Mouse (Mus musculus) limb, embryonic 14.5 days (tissue): ENCODE data around the gene Kcnip1. TPM values are rescaled to one million over a fixed set of nuclear protein-coding genes. Genes with fewer than 3 reads are reported as not detected.

Experiments
- ATAC-seq: fragments of 200-750 bp; cut with Nextera tagmentation; 2 replicates; pipeline ENCODE4 v1.8.0; 2017; ENCODE audit warnings: low read depth, moderate number of reproducible peaks, moderate TSS enrichment; ENCODE audit not compliant: low FRiP score
- DNase-seq: peaks from one replicate; pipeline ENCODE4 v3.0.0-alpha.2; 2015; ENCODE audit warnings: low spot score
- H3K27ac ChIP-seq: fragments of 300-500 bp; sonication (generic); replicated peaks from 2 replicates; pipeline ENCODE4 v1.5.1; 2014; ENCODE audit warnings: low read depth, mild to moderate bottlenecking, low read length, moderate library complexity, mixed read lengths
- H3K27me3 ChIP-seq: fragments of 300-500 bp; sonication (generic); 2 replicates; pipeline ENCODE4 v1.6.1; 2014; ENCODE audit warnings: low read length, mixed read lengths; ENCODE audit not compliant: control insufficient read depth, insufficient read depth
- H3K36me3 ChIP-seq: fragments of 300-500 bp; sonication (generic); 2 replicates; pipeline ENCODE4 v1.6.1; 2014; ENCODE audit warnings: mild to moderate bottlenecking, low read length, moderate library complexity, mixed read lengths; ENCODE audit not compliant: control insufficient read depth, insufficient read depth
- H3K4me1 ChIP-seq: fragments of 300-500 bp; sonication (generic); 2 replicates; pipeline ENCODE4 v1.6.1; 2014; ENCODE audit warnings: antibody characterized with exemption, low read length, mixed read lengths; ENCODE audit not compliant: control insufficient read depth, insufficient read depth
- H3K4me2 ChIP-seq: fragments of 300-500 bp; sonication (generic); replicated peaks from 2 replicates; pipeline ENCODE4 v1.6.1; 2014; ENCODE audit warnings: low read depth, mild to moderate bottlenecking, low read length, moderate library complexity; ENCODE audit not compliant: severe bottlenecking
- H3K4me3 ChIP-seq: fragments of 300-500 bp; sonication (generic); replicated peaks from 2 replicates; pipeline ENCODE4 v1.5.1; 2014; ENCODE audit warnings: low read length
- H3K9ac ChIP-seq: fragments of 300-500 bp; sonication (generic); 2 replicates; pipeline ENCODE4 v1.6.1; 2014; ENCODE audit warnings: mild to moderate bottlenecking, low read depth, low read length, moderate library complexity; ENCODE audit not compliant: severe bottlenecking
- H3K9me3 ChIP-seq: fragments of 300-500 bp; sonication (generic); 2 replicates; pipeline ENCODE4 v1.6.1; 2016; ENCODE audit warnings: low read length; ENCODE audit not compliant: control insufficient read depth
- POLR2A ChIP-seq: fragments of 200-500 bp; IDR thresholded peaks from 2 replicates; pipeline ENCODE4 v1.8.0; 2012; ENCODE audit warnings: inconsistent platforms, mild to moderate bottlenecking, moderate library complexity, borderline replicate concordance; ENCODE audit not compliant: insufficient read depth, insufficient read length; ENCODE audit errors: extremely low read depth
- WGBS: fragments of 180-500 bp; shearing (Covaris S2); extraction: QIAGEN DNeasy Blood & Tissue Kit; methylation state at CpG from one replicate; pipeline ENCODE4 v1.1.7; 2014; 5-methylcytosine and 5-hydroxymethylcytosine counted together
- polyA plus RNA-seq, 2 experiments: library from polyadenylated mRNA; depleted of rRNA in 1 of 2; stranded (reverse) in 1 of 2; unstranded in 1 of 2; fragments of >200 nt; fragmentation: Nextera tagmentation in 1 of 2; extraction: Ambion mirVana in 1 of 2; gene quantifications; 2 replicates each; pipeline versions ENCODE4 v1.2.1 to v1.2.3; 2012 to 2014

Gene Kcnip1
- polyA plus RNA-seq, 2 experiments = 3.4 to 5.0 TPM

DNA sequence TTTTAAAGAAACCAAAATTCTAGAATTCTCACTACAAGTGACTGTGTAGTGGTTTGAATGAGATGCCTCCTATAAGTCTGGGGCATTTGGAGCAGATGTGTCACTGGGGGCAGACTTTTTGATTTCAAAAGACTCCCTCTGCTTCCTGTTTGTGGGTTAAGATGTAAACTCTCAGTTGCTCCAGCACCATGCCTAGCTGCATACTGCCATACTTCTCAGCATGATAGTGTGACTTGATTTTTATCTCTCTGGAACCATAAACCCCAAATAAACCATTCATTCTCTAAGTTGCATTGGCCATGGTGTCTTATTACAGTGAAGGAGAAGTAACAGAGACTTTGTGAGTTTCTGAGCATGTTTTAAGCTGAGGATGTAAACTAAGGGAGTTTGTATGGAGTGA is 118.0 kb downstream of the Kcnip1 start:
- DNase-seq = no peak
- Histone ChIP-seq H3K36me3 (no peaks in the 10 kb centered on the region), H3K4me3 (no peak overlapping the region), H3K9me3 (no peaks in the 10 kb centered on the region), H3K9ac (no peak overlapping the region), H3K4me1 (peaks cover 8% of the 10 kb centered on the region), H3K27me3 (no peaks in the 10 kb centered on the region), H3K4me2 (no peak overlapping the region), H3K27ac (no peak overlapping the region)
- no peak for ATAC-seq
- no peak for TF ChIP-seq POLR2A

- peak; percentile 80 for DNase-seq
- Histone ChIP-seq H3K4me2 (no peak overlapping the region), H3K9me3 (no peaks in the 10 kb centered on the region), H3K4me3 (no peak overlapping the region), H3K27me3 (no peaks in the 10 kb centered on the region), H3K9ac (no peak overlapping the region), H3K36me3 (no peaks in the 10 kb centered on the region), H3K4me1 (peaks cover 8% of the 10 kb centered on the region), H3K27ac (no peak overlapping the region)
- WGBS = 56% methylated on average over 10 of the region's 10 CpGs
- TF ChIP-seq POLR2A = no peak
- peak; percentile 41; the same call in 1 of the 2 replicates for ATAC-seq
Observed at GRCm38 (mm10) chr11:33873071-33873781, 119.7 kb downstream of the Kcnip1 start.

GRCm38 (mm10) chr11:33872716-33873048 is 120.3 kb downstream of the Kcnip1 start:
- ATAC-seq = no peak
- H3K4me2 ChIP-seq = no peak overlapping the region
- no peaks in the 10 kb centered on the region for H3K9me3 ChIP-seq
- H3K27ac ChIP-seq = no peak overlapping the region
- WGBS = 41% methylated on average over 2 of the region's 2 CpGs
- no peaks in the 10 kb centered on the region for H3K27me3 ChIP-seq
- peaks cover 8% of the 10 kb centered on the region for H3K4me1 ChIP-seq
- H3K9ac ChIP-seq = no peak overlapping the region
- no peaks in the 10 kb centered on the region for H3K36me3 ChIP-seq
- no peak for DNase-seq
- H3K4me3 ChIP-seq = no peak overlapping the region
- TF ChIP-seq POLR2A = no peak

DNA sequence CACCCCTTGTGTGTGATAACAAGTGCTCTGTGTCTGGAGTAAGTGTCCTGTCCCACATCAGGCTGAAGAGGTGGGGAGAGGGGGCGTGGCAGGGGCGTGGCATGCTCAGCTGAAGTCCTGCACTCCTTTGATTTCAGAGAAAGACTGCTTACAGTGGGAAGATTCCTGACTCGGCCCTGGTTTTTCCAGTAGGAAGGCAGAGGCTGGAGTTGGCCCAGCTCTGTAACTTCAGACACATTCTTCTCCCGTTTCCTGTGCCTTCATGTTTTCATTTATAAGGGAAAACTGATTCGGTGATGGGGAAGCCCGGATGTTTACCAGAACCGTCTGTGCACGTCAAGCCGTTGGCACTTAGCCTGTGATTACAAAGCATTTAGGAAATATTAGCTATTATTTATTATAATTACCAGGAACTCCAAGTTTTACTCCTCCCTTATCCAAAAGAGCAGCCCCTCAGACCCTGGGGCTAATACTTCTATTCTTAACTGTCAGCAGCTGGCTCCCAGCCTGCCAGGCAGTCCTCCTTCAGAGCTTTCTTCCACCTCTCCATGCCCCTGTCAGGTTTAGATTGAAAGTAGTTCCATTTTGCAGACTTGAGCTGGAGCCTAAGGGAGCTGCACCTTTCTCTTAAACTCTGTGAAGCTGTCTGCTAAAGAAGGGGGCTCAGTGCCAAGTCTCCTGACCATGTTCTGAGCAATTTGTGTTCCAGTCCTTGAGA is 120.8 kb downstream of the Kcnip1 start:
- 26% methylated on average over 9 of the region's 9 CpGs for WGBS
- TF ChIP-seq POLR2A = no peak
- no peak overlapping the region for H3K4me3 ChIP-seq
- peaks cover 8% of the 10 kb centered on the region for H3K4me1 ChIP-seq
- ATAC-seq (no peak; the same call in 1 of the 2 replicates), DNase-seq (peak; percentile 24)
- no peaks in the 10 kb centered on the region for H3K36me3 ChIP-seq
- H3K9ac ChIP-seq = no peak overlapping the region
- H3K4me2 ChIP-seq = no peak overlapping the region
- no peaks in the 10 kb centered on the region for H3K9me3 ChIP-seq
- no peak overlapping the region for H3K27ac ChIP-seq
- no peaks in the 10 kb centered on the region for H3K27me3 ChIP-seq

DNA sequence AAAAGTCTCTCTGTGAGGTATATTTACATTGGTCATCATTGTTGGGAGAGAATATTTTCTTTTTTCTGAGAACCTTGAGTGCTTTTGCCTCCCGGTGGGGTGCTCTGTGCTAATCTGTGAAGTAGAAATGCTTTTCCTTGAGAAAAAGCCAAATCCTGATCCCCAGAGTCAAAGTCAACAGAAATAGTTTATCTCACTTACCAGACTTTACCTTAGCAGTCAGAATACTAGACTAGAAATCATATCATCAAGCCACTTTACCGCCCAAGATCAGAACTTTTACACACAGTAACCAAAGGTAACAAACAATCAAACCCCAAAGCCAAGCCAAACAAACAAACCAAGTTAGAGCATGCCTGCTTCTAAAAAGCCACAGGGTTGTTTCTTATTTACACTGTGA is 122.7 kb downstream of the Kcnip1 start:
- Histone ChIP-seq H3K36me3 (no peaks in the 10 kb centered on the region), H3K4me2 (no peak overlapping the region), H3K4me3 (no peak overlapping the region), H3K9me3 (no peaks in the 10 kb centered on the region), H3K4me1 (peaks cover 8% of the 10 kb centered on the region), H3K27me3 (no peaks in the 10 kb centered on the region), H3K9ac (no peak overlapping the region), H3K27ac (no peak overlapping the region)
- 89% methylated on average over 2 of the region's 2 CpGs for WGBS
- DNase-seq (no peak), ATAC-seq (no peak)
- no peak for TF ChIP-seq POLR2A
